23 mouse cellular contexts compared by ENCODE assay signal in the genomic region with DNA sequence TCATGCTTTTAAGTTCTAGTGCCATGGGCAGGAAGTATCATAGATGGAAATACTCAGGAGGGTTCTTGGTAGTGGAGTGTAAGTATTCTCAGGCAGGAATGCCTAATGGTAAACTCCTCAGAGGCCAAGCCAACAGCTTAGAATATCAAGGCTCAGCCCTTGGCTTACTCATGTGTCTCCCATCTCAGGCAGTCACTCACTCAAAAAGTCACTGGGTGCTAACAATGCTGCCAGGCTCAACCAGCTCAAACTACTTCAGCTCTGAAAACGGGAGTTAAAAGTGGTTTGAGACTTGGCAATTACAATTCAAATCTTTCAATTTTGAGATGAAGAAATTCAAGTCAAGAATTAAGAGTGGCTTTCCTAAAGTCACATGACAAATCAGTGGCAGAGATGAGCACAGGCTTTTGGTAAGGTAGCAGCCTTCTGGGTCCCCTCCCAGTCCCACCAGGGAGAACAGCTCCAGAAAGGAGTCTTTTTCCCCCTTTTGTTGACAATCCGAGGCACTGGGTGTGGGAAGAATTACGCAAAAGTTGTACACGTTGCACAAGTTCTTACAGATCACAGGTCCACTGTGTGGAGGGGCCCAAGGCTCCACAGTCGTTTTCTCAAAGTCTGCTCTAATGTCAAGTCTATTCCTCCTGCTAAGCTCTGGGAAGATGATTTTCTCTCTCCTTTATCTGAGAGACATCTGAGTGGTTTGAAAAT.
DNase-seq lines count a peak whose midpoint lies in the region; ATAC-seq and TF ChIP-seq lines count a peak whose summit lies in the region.
"Had no signal": no experiment of that assay in that cellular context is flagged by ENCODE, and none has a peak within 500 bp of the region (broad histone marks: within the 10 kb centered on the region; RNA-seq: fewer than 3 reads in every experiment).

No protein-coding gene starts in this region.

- TF ChIP-seq CTCF in liver, embryonic 14.5 days (IDR thresholded peaks at IDR 0.05; ENCODE audit: low read depth) = no peak

- no peak for ATAC-seq in liver, embryonic 14.5 days (ENCODE audit: insufficient read depth)
- no peak for ATAC-seq in midbrain, embryonic 11.5 days (ENCODE audit: low FRiP score)
- ATAC-seq in midbrain, embryonic 15.5 days (replicated peaks) = no peak
- ATAC-seq: activated CD4-positive, CD25-positive, alpha-beta regulatory T cell, adult 4 months; forebrain, postnatal 0 days; midbrain, embryonic 16.5 days had no signal

- no peak overlapping the region for H3K9ac ChIP-seq in liver, embryonic 14.5 days (replicated peaks)
- no peak overlapping the region for H3K9ac ChIP-seq in midbrain, embryonic 11.5 days (ENCODE audit: low read length)
- no peak overlapping the region for H3K9ac ChIP-seq in midbrain, embryonic 15.5 days
- H3K9ac ChIP-seq: embryonic facial prominence, embryonic 12.5 days; forebrain, postnatal 0 days; hindbrain, embryonic 15.5 days; limb, embryonic 13.5 days; lung, embryonic 15.5 days; stomach, embryonic 15.5 days had no signal

- H3K27ac ChIP-seq in liver, embryonic 14.5 days = no peak overlapping the region
- no peak overlapping the region for H3K27ac ChIP-seq in midbrain, embryonic 11.5 days (ENCODE audit: low read depth, low read length)
- H3K27ac ChIP-seq in midbrain, embryonic 15.5 days = no peak overlapping the region
- H3K27ac ChIP-seq: embryonic facial prominence, embryonic 12.5 days; heart, embryonic 10.5 days; hindbrain, embryonic 15.5 days; limb, embryonic 13.5 days; lung, embryonic 15.5 days; stomach, embryonic 15.5 days had no signal

- H3K9me3 ChIP-seq in liver, embryonic 14.5 days (ENCODE audit: control insufficient read depth, low read length) = no peaks in the 10 kb centered on the region
- H3K9me3 ChIP-seq in midbrain, embryonic 11.5 days (ENCODE audit: control insufficient read depth, low read length) = no peaks in the 10 kb centered on the region
- no peaks in the 10 kb centered on the region for H3K9me3 ChIP-seq in midbrain, embryonic 15.5 days
- H3K9me3 ChIP-seq: embryonic facial prominence, embryonic 12.5 days; heart, embryonic 10.5 days; hindbrain, embryonic 15.5 days; limb, embryonic 13.5 days; lung, embryonic 15.5 days; stomach, embryonic 15.5 days had no signal

- H3K4me2 ChIP-seq in liver, embryonic 14.5 days (ENCODE audit: low read depth) = no peak overlapping the region
- H3K4me2 ChIP-seq in midbrain, embryonic 11.5 days = no peak overlapping the region
- H3K4me2 ChIP-seq in midbrain, embryonic 15.5 days = no peak overlapping the region
- H3K4me2 ChIP-seq: embryonic facial prominence, embryonic 12.5 days; hindbrain, embryonic 15.5 days; limb, embryonic 13.5 days; lung, embryonic 15.5 days; stomach, embryonic 15.5 days had no signal

- no peak for TF ChIP-seq EP300 in liver, embryonic 14.5 days (IDR thresholded peaks at IDR 0.05; ENCODE audit: low read depth)

- H3K4me1 ChIP-seq in liver, embryonic 14.5 days (replicated peaks; ENCODE audit: control insufficient read depth in 2 of 2, insufficient read depth in 2 of 2, low read length in 1 of 2) = peaks cover 6% of the 10 kb centered on the region in 2 experiments
- H3K4me1 ChIP-seq in midbrain, embryonic 11.5 days (ENCODE audit: control insufficient read depth, insufficient read depth, low read length) = no peaks in the 10 kb centered on the region
- H3K4me1 ChIP-seq in midbrain, embryonic 15.5 days = peaks cover 4% of the 10 kb centered on the region; the same call in 1 of the 2 replicates
- H3K4me1 ChIP-seq: embryonic facial prominence, embryonic 12.5 days; hindbrain, embryonic 15.5 days; stomach, embryonic 15.5 days had no signal

- H3K27me3 ChIP-seq in liver, embryonic 14.5 days (ENCODE audit: control insufficient read depth, insufficient read depth, low read length) = no peaks in the 10 kb centered on the region
- no peaks in the 10 kb centered on the region for H3K27me3 ChIP-seq in midbrain, embryonic 11.5 days (ENCODE audit: control insufficient read depth, insufficient read depth, low read length)
- H3K27me3 ChIP-seq in midbrain, embryonic 15.5 days (replicated peaks) = no peaks in the 10 kb centered on the region
- H3K27me3 ChIP-seq: embryonic facial prominence, embryonic 12.5 days; hindbrain, embryonic 15.5 days; limb, embryonic 13.5 days; lung, embryonic 15.5 days; stomach, embryonic 15.5 days had no signal

- peak; percentile 5 for DNase-seq in adrenal gland, adult 2 months
- no peak for DNase-seq in adrenal gland, postnatal 4 days (ENCODE audit: low spot score in 2 of 2)
- peak in 2 of 3 experiments; percentile 12 to 22 for DNase-seq in liver, embryonic 14.5 days (ENCODE audit: low read depth in 3 of 3, low spot score in 3 of 3)
- no peak for DNase-seq in liver
- DNase-seq in lung, postnatal 10 days = peak; percentile 17
- DNase-seq in midbrain, embryonic 11.5 days (ENCODE audit: low spot score, missing footprints) = no peak
- DNase-seq: cerebellum, adult 11-12 months; cerebellum, postnatal 14 days; forebrain, postnatal 0 days; layer of hippocampus, adult 9-11 months; right cerebral cortex, adult 18-20 months; right cerebral cortex, postnatal 4 days; thymus, postnatal 25 days had no signal

- WGBS in liver, embryonic 14.5 days (ENCODE audit: insufficient replicate concordance) = 66% methylated on average over 5 of the region's 5 CpGs
- 88% methylated on average over 5 of the region's 5 CpGs for WGBS in midbrain, embryonic 11.5 days
- WGBS in midbrain, embryonic 15.5 days = 79% methylated on average over 5 of the region's 5 CpGs

- no peak overlapping the region for H3K4me3 ChIP-seq in liver, embryonic 14.5 days (ENCODE audit: insufficient read depth in 1 of 2, low read depth in 2 of 2, low read length in 2 of 2)
- H3K4me3 ChIP-seq in midbrain, embryonic 11.5 days (ENCODE audit: low read depth, low read length) = no peak overlapping the region
- H3K4me3 ChIP-seq in midbrain, embryonic 15.5 days = no peak overlapping the region
- H3K4me3 ChIP-seq: embryonic facial prominence, embryonic 12.5 days; heart, embryonic 10.5 days; hindbrain, embryonic 15.5 days; limb, embryonic 13.5 days; lung, embryonic 15.5 days; myocyte; stomach, embryonic 15.5 days had no signal

- H3K36me3 ChIP-seq in liver, embryonic 14.5 days (replicated peaks; ENCODE audit: control insufficient read depth, insufficient read depth, low read depth) = peaks cover 8% of the 10 kb centered on the region
- no peaks in the 10 kb centered on the region for H3K36me3 ChIP-seq in midbrain, embryonic 11.5 days (ENCODE audit: control insufficient read depth, insufficient read depth, low read length)
- H3K36me3 ChIP-seq in midbrain, embryonic 15.5 days (replicated peaks) = no peaks in the 10 kb centered on the region
- H3K36me3 ChIP-seq: embryonic facial prominence, embryonic 12.5 days; heart, embryonic 10.5 days; hindbrain, embryonic 15.5 days; limb, embryonic 13.5 days; lung, embryonic 15.5 days; stomach, embryonic 15.5 days had no signal

Comparison
In these comparisons a context has a peak if more than half of its experiments do, and no peak if none do; other contexts are left out.
1. DNase-seq: peak in adrenal gland, adult 2 months (single experiment), liver, embryonic 14.5 days (2 of 3) and lung, postnatal 10 days (single experiment); none in adrenal gland, postnatal 4 days (0 of 2), liver (single experiment) and midbrain, embryonic 11.5 days (single experiment).